Mouse (Mus musculus): ENCODE measurements around the gene Rfng.
"Not testable (repeated sequence)": the region's sequence is repeated elsewhere in the genome, so short reads cannot be mapped to it uniquely, and the experiment has no call there.

Gene Rfng

DNA sequence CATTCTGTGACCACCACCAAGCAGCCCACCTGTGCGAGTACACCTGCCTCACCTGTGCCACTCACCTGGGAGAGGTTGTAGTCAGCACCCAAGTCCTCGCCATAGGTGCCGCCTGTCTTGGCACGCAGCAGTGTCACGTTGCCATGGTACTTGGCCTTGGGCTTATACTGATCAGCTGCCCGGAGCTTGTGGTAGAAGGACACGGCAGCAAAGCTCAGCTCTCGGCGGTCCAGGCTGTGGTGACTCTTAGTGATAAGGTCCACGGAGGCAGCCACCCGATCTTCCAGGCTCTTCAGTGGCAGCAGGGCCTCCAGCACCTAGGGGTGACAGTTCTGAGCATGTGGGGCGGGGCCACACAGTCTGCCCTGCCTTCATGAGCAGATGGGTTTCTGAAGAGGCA lies 24.0 kb upstream of the Rfng start:
- DNase-seq, result no peak

DNA sequence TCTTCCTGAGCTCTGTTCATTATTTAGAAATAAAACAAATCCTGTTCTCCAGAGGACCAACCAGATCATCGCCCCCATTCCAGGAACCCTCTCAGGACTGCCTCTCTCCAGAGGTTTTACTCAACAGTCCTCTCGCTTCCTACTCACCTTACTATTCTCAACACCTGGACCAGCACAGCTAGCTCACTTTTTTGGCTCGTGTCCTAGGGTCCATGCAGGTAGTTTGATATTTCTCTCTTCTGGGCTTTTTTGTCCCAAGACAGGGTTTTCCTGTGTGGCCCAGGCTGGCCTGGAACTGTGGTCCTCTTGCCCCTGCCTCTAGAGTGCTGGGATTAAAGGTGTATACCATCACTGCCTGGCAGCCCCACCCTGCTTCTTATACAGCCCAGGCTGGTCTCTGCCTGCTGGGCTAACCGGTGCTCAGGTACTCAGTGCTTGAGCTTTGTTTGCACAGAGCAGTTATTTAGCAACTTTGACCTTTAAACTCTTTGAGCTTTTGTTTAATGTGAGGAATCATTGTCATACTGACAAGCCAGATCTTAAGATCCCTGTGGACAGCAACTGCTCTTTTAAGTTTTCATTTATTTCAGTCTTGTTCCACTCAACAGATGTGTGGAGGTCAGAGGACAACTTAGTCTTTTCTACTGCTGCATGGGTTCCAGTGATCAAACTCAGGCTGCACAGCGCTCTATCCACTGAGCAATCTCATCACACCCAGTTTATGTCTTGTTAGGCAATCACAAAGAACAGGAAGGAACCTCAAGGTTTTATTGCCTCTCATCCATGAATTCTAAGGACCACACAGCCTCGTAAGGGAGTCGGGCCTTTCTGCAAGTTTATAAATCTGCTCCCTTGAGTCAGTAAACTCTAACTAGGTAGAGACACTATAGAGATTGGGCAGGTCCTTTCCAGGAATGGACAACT lies 21.6 kb upstream of the Rfng start:
- no peak for DNase-seq

DNA sequence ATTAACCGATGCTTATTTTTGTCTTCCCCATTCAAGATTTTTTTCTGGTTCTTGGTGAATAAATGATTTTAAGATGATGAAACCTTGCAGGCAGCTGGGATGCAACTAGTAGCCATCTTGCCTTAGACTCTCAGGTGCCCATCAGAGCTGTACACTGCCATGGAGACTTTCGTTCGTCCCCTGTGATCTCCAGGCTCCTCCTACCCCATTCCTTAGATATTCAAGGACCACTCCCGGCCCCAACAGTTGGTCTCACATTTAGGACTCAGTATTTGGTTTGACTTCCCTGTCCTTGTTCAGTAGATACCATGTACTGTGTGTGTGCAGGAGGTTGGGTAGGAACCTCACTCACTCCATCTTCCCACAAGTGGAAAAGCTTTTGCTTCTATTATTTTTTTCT lies 20.8 kb upstream of the Rfng start:
- DNase-seq, result no peak

DNA sequence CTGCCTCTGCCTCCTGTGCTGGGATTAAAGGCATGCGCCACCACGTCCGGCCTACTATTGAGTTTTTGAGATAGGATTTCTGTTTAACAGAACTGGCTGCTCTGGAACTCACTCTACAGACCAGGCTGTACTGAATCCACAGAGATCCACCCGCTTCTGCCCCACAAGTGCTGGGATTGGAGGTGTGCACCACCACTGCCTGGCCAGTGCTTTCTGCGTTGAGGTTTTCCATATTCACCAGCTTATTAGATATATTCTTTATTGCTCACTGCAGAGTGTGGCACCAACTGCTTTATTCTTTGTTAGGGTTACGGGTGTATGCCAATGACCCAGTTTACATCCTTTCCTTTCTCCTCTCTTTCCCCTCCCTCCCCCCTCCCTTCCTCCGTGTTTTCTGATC lies 20.3 kb upstream of the Rfng start:
- DNase-seq, result no peak

DNA sequence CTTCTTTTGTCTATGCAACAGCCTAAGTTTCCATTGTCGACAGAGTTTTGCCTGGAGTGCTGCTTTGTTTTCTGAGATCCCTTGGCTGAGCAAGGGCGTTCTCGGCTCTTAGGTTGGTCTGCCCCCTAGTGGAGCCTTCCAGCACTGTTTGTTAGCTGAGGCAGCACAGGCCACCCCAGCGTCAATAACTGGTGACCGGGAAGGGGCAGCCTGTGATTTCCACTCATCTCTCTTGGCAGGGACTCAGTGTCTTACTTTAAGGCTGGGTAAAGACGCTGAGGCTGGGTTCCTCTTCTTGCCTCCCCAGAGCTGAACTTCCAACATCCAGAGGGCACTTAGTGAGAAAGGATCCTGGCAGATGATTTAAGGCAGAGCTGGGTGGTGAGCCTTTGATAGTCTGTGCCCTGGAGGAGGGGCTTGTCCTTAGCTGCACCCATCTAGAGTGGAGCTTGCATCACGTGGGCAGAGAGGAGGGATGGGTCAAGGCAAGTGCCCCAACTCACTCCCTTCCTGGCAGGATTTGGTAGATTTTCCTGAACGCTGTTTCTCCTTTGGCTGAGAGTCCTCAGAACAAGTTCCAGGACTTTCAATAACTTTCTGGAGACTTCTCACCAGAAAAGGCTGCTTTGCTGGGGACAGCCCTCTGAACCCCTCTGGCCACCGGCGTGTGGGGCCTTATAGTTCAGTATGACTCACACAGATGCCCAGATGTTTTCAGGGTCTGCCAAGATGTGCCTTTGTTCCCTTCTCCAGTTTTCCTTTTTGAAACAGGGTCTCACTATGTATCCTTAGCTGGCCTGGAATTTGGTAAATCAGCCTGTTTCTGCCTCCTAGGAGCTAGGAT lies 16.3 kb upstream of the Rfng start:
- peak; percentile 59 to 83 for DNase-seq

DNA sequence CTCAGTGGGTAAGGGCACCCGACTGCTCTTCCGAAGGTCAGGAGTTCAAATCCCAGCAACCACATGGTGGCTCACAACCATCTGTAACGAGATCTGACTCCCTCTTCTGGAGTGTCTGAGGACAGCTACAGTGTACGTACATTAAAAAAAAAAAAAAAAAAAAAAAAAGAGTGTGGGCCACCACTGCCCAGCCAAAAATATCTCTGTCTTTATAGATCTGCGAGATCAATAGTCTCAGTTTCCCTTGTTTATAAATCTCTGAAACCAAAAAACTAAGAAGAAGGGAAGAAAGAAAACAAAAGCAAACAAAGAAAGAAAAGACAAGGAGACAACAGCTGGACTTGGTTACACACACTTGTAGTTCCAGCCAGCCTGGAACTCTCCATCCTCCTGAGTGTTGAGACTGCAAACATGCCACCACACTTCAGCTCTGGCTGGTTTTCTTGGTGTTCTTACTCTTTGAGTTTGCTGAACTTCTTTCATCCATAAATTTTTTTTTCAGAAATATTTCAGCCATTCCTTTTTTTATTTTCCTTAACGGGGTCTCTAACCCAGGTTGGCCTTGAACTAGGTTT lies 15.4 kb upstream of the Rfng start:
- no peak for DNase-seq

DNA sequence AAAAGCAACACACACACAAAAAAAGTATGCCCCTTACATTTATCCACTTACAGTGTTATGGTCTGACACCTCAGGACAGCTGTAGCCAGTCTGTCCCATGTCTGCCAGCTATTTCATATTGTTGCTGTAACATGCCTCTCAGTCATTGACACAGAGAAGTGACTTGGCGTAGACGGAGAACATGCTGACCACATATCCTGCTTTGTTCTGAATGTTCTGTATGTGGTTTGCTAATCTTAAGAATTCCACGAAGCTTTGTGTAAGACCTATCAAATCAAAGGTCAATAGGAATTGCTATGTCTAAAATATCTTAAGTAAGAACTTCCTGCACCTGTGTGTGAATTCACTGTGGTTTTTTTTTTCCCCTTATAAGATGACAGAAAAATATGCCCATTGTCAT lies 14.2 kb upstream of the Rfng start:
- no peak for DNase-seq

DNA sequence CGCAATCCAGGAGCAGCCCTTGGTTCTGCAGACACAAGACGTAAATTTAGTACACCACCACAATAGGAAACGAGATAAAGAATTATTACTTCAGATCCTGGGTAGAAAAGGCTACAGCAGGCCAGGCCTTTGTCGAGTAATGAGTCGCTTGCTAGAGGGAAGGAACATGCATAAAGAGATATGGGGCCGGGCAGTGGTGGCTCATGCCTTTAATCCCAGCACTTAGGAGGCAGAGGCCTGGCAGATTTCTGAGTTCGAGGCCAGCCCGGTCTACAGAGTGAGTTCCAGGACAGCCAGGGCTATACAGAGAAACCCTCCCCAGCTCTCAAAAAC lies 12.6 kb upstream of the Rfng start:
- no peak for DNase-seq

DNA sequence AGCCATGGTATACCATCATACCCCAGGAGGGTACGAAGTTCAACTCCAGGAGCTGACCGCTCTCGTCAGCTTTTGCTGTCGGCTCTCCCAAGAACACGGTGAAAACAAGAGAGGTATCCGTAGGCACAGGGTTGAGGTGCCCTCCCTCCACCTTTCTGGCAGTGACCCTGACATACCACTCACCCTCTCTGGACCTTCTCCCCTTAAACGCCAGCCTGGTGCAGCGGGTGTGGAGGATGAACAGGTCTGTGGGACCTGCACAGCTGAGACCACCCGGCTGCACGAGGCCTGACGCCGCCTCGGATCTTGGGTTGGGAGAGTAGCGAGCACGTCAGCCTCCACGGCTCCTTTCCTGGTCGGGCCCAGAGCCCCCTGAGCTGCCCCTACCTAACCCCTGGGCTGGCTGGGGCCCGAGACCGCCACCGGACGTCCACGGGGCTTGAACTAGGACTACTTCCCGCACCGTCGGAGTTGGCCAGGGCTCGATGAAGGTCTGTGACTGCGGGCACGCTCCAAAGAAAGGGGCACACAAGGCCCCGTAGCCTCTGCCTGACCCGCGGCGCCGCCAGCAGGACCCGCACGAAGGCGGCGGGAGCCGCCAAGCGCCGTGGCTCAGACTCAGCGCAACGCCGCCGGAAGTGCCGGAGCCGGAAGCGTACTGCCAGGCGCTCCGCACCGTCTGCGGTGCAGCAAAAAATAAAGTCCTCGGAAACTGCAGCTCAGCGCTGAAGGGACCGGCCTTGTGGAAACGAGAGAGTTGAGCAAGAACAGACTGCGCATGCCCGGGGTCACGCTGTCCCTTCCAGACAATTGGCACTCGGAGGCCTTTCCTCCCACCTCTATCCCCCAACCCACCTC lies 12.0 kb upstream of the Rfng start, which contains the start of gene Dus1l:
Gene Dus1l, minus strand, starts transcription at position 648 of the 858 bp plus-strand sequence.
- peak; percentile 92 to 97 for DNase-seq

DNA sequence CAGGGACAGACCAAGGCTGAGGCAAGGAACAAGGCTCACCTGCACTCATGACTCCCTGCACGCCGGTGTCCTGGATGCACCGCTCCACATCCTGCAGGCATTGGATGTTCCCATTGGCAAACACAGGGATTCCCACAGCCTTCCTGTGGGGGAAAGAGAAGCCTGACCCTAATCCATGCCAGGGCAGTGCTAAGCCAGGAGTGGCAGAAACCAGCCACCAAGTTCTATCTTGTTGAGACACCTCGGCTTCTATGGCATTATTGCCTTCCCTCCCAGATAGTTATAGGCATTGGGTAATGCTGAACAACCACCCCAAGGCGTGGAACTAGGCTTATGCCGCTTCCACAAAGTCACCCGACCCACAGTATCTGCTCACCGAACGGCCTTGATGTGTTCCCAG lies 8.6 kb upstream of the Rfng start:
- DNase-seq, result no peak

DNA sequence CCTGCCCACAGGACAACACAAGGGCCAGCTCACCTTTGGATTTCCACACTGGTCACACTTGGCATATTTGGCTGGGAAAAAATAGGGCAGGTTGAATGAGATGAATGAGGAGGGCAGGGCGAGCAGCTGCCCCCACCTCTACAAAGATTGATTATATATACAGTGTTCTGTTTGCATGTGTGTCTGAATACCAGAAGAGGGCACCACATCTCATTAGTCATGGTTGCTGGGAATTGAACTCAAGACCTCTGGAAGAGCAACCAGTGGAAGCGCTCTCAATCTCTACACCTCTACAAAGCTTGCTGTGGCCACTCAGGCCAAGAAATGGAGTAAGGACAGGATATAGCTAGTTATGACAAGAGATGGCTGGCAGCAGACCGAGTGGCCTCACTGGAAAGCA lies 5.8 kb upstream of the Rfng start:
- DNase-seq, result no peak

DNA sequence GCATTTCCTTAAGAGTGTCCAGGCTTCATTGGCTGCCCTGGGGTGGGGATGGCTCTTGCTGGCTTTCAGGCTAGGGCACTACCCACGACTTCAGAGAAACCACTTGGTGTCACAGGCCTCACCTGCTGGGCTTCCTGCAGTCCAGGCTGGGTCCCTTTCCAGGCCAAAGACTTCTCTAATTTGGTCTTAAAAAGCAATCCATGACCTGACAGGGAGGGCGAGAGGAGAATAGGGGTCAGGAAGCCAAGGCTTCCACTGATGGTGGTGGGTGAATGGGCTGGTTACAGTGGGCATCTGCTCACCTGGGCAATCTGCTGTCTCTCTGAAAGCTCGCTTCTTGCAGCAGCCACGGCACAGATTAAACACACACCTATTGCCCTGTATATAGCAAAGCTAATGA lies 5.3 kb upstream of the Rfng start:
- DNase-seq, result no peak

DNA sequence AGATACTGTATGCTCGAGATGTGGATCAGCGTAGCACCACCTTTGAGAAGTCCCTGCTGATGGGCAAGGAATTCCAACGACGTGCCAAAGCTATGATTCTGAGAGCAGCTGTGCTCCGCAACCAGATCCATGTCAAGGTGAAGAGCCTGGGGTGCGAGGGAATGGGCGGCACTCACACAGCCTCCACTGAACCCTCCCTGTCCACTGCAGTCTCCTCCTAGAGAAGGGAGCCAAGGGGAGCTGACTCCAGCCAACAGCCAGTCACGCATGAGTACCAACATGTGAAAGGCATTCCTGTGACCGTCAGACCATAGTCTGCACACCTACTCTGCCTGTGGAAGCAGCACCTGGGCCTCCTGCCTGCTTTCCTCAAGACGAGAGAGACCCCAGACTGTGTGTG lies 4.5 kb upstream of the Rfng start:
- DNase-seq, result not testable (repeated sequence)

DNA sequence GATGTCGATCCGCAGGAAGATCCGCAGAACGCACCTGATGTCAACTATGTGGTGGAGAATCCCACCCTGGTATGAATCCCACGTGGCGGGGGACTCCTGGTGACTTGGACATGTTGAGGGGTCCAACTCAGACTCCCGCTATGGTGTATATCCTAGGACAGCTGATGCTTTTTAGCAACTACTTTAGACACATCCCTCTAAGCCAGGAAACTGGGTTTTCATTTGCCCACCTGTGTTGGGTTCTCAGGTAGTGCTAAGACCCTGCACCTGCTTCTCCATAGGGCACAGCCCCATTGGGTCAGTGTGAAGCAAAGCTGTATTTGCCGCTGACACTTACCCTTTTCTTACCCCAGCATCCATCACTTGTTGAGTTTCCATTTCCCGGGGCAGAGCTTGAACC lies 1.1 kb upstream of the Rfng start:
- no peak for DNase-seq

DNA sequence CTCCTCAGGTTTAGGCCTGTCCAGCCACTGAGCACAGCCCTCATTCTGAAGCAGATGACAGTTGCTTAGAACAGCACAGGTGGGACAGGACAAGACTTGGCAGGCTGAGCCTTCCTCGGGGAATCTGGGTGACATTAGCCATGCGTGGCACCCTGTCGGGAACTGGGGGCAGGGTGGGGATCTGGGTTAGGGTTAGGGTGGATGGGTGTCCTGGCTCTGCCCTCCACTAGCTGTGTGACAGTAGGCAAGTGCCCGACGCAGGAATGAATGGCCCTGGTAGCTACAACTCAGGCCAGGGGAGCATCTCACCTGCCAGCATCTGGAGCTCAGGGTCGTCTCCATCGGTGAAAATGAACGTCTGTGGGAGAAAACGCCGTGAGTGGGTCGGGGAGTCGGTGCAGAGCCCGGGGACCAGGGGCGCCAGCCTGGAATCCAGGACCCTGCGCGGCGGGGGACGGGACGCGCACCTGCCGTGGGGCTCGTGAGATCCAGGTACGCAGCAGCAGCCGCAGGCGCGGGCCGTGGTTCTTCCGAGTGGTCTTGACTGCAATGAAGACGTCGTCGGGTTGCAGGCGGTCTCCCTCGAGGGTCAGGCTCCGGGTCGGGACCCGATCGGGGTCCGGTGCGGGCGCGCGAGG lies 462 bp downstream of the Rfng start:
- no peak for DNase-seq

DNA sequence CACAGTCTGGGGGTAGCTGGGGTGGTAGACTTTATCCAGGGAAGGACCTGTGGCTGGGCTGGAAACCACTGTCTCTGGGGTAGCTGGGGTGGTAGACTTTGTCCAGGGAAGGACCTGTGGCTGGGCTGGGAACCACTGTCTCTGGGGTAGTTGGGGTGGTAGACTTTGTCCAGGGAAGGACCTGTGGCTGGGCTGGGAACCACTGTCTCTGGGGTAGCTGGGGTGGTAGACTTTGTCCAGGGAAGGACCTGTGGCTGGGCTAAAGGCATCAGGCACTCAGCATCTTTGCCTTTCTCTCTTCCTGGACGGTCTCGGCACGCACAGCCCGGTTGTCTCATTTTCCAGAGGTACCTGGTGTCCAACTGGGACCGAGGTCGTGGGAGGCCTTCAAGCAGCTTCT lies 2.6 kb downstream of the Rfng start:
- not testable (repeated sequence) for DNase-seq

DNA sequence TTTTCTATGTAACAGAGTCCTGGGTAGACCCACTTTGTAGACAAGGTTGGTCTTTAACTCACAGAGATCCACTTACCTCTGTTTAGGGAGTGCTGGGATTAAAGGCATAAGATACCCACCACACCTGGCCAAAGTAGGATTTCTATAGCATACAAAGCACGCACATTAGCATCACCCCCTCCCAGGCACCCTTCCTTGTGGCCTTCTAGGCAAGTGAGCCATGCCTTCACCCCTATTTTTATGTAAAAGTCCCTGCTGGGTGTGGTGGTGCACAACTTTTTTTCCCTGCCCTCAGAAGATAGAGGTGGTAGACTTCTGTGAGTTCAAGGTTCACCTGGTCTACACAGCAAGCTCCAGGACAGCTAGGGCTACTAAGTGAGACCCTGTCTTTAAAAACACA lies 4.1 kb downstream of the Rfng start:
- DNase-seq, result no peak

DNA sequence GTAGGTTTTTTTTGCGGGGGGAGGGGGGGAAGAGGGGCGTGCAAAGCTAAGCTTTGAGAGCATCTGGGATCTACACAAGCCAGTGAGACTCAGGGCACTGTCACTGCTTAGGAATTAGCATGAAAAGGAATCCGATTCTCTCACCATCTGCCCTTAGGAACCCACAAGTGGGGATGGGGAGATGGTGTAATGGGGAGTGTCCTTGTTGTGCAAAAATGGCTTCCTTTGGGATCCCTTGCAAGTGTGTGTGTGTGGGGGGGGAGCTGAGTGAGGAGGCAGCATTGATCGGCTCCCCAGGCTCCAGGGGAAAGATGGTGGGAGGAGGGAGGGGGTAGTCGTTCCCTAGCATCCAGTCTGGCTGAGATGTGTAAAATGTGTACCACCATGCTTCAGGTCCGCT lies 6.9 kb downstream of the Rfng start:
- no peak for DNase-seq

DNA sequence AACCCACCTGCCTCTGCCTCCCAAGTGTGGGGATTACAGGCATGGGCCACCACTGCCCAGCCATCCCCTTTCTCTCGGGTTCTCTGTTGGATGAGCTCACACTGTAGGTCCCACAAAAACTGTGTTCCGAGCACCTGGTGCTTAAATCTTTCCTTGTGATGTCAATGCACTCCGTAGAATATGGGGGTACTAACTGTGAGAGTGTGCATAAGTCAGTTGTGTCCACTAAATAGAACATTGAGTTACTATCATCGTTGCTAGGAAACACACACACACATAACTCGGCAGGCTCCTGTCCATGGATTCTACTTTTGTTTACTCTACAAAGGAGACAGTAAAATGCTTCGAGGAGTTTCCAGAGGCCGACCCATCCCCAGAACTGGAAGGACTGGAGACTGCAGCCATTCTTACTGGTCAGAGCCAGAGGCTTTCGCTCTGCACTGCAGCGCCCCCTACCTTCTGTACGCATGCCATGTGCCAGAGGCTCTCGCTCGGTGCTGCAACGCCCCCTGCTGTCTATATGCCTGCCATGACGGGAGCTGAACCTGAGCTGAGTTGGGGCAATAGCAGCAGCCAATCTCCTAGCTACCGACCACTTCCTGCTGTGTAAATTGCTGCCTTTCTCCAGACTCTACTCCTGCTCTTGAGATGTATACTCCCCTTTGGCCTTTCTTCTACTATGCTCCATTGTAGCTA lies 8.1 kb downstream of the Rfng start:
- peak; percentile 80 to 93 for DNase-seq

DNA sequence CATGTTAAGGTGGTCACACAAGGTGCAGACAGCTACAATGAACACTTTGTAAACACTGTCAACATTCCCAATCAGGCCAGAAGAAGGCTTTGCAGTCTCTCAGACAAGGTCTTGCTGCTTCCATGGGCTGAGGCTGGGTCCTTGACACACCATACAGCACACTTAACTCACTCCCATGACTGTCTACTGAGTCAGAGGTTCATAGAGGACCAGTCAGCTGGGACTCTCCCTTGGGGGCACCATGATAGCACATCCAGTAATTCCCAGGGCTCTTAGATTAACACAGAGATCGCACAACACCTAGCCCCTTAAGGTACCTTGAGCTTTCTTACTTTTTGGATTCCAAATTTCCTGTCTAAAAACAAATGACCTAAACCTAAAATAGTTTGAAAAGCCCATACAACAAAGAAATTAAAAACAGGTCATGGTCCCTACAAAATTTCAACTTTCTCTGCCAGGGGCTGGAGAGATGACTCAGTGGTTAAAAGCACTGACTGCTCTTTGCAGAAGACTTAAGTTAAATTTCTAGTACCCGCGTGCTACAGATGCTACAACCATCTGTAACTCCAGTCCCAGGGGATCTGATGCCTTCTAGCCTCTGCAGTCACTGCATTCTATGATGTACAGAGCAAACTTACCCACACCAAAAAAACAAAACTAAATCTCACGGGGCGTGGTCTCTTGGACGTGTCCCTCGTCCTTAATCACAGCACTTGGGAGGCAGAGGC lies 10.4 kb downstream of the Rfng start:
- no peak for DNase-seq

DNA sequence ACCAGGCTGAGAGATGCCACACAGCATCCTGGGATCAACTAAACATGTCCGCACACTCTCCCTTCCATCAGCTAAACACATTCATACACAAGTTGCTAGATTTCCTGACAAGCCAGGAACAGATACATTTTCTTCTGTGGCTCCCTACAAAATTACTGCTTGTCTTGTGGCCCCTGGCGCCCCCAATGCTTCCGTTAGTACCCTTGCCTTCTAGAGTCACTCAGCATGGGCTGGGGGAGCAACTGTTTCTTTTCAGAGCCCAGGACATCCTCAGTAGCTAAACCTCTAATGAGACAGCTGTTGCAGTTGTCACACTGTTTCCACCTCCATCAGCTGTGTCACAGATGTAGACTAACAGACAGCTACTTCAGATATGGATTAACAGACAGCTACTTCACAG lies 11.3 kb downstream of the Rfng start:
- no peak for DNase-seq
